Mouse (Mus musculus) layer of hippocampus, postnatal 10 days (tissue): ENCODE data around the gene Gch1. TPM values are rescaled to one million over a fixed set of nuclear protein-coding genes. Genes with fewer than 3 reads are reported as not detected.

Experiments
- DNase-seq, 2 experiments: peaks; one replicate each; pipeline ENCODE4 v3.0.0; 2021; ENCODE audit warnings: low spot score in 2 of 2
- total RNA-seq, 2 experiments: library from RNA; stranded (reverse); gene quantifications; 2 replicates each; pipeline ENCODE4 v1.2.3; 2021

The Gch1 gene
- total RNA-seq, 2 experiments from 2014 or later, result 0.80 to 1.0 TPM

GRCm38 (mm10) chr14:47104246-47105173 is 84.7 kb downstream of the Gch1 start:
- DNase-seq, result no peak

Other genes with a start within 250 kb of the Gch1 start
- gene Wdhd1, start 87.4 kb upstream of the Gch1 start, total RNA-seq, result 1 to 10 TPM; 5.7 TPM
- gene Socs4, start 87.5 kb upstream of the Gch1 start, total RNA-seq, result 10 to 100 TPM; 10.0 to 10.7 TPM
- 10 to 100 TPM; 66.1 to 80.8 TPM for gene Mapk1ip1l, start 108.9 kb upstream of the Gch1 start, total RNA-seq
- gene Lgals3, start 178.3 kb upstream of the Gch1 start, total RNA-seq, result 1 to 10 TPM; 1.7 to 1.9 TPM
- gene Dlgap5, start 229.0 kb upstream of the Gch1 start, total RNA-seq, result 1 to 10 TPM; 3.8 to 4.1 TPM